Mouse (Mus musculus) cerebellum, postnatal 25 days (tissue): ENCODE measurements around the gene Armt1.
A peak's percentile ranks its signal among the peaks of the same experiment; 100 is the strongest.
"Not testable (repeated sequence)": the region's sequence is repeated elsewhere in the genome, so short reads cannot be mapped to it uniquely, and the experiment has no call there.

Experiments
- DNase-seq, 2 experiments: peaks; one replicate each; pipeline ENCODE4 v3.0.0; 2021; ENCODE audit warnings: mixed read lengths in 2 of 2

Gene Armt1

GRCm38 (mm10) chr10:4432123-4432931, at the start of gene Armt1, which contains the start of gene Rmnd1:
Gene Armt1 (plus strand): TSS chr10:4432467.
Gene Rmnd1 (minus strand): TSS chr10:4432388.
- DNase-seq: peak; percentile 98 to 99

GRCm38 (mm10) chr10:4384244-4384643, 48.0 kb upstream of the Armt1 start:
- no peak for DNase-seq

GRCm38 (mm10) chr10:4386609-4387591, 45.4 kb upstream of the Armt1 start:
- DNase-seq: peak; percentile 94 to 97

GRCm38 (mm10) chr10:4387701-4388383, 44.4 kb upstream of the Armt1 start, which contains the start of gene Zbtb2:
Gene Zbtb2 (minus strand): TSS chr10:4388108.
- DNase-seq: peak; percentile 72 to 84

GRCm38 (mm10) chr10:4388384-4388745, 43.9 kb upstream of the Armt1 start:
- DNase-seq: no peak

- no peak for DNase-seq
Observed at GRCm38 (mm10) chr10:4389036-4389435, 43.2 kb upstream of the Armt1 start.

- no peak for DNase-seq
Observed at GRCm38 (mm10) chr10:4389461-4390112, 42.7 kb upstream of the Armt1 start.

GRCm38 (mm10) chr10:4390550-4390949, 41.7 kb upstream of the Armt1 start:
- no peak for DNase-seq

GRCm38 (mm10) chr10:4391076-4391475, 41.2 kb upstream of the Armt1 start:
- no peak for DNase-seq

- peak; percentile 38 to 59 for DNase-seq
Observed at GRCm38 (mm10) chr10:4391851-4392250, 40.4 kb upstream of the Armt1 start.

GRCm38 (mm10) chr10:4395321-4395720, 36.9 kb upstream of the Armt1 start:
- no peak for DNase-seq

GRCm38 (mm10) chr10:4398058-4398457, 34.2 kb upstream of the Armt1 start:
- peak; percentile 31 to 41 for DNase-seq

GRCm38 (mm10) chr10:4404895-4405491, 27.3 kb upstream of the Armt1 start:
- peak; percentile 27 to 61 for DNase-seq

- DNase-seq: no peak
Observed at GRCm38 (mm10) chr10:4405511-4405910, 26.8 kb upstream of the Armt1 start.

- no peak for DNase-seq
Observed at GRCm38 (mm10) chr10:4407191-4407590, 25.1 kb upstream of the Armt1 start.

- no peak for DNase-seq
Observed at GRCm38 (mm10) chr10:4425245-4425644, 7.0 kb upstream of the Armt1 start.

- no peak for DNase-seq
Observed at GRCm38 (mm10) chr10:4430399-4430798, 1.9 kb upstream of the Armt1 start.

- peak; percentile 69 to 83 for DNase-seq
Observed at GRCm38 (mm10) chr10:4430826-4431225, 1.4 kb upstream of the Armt1 start.

- no peak for DNase-seq
Observed at GRCm38 (mm10) chr10:4431746-4432122, 533 bp upstream of the Armt1 start.

GRCm38 (mm10) chr10:4432996-4433755, 909 bp downstream of the Armt1 start:
- DNase-seq: no peak

GRCm38 (mm10) chr10:4433871-4434270, 1.6 kb downstream of the Armt1 start:
- DNase-seq: not testable (repeated sequence)
